Mouse (Mus musculus) forebrain, postnatal 0 days (tissue): ENCODE measurements around the gene Reep3. TPM values are rescaled to one million over a fixed set of nuclear protein-coding genes. Genes with fewer than 3 reads are reported as not detected.

Source experiments
- ATAC-seq: fragments of 200-750 bp; cut with Nextera tagmentation; 2 replicates; pipeline ENCODE4 v1.8.0; 2017; ENCODE audit warnings: mild to moderate bottlenecking, moderate library complexity
- DNase-seq: peaks from one replicate; pipeline ENCODE4 v3.0.0-alpha.2; 2015
- H3K27ac ChIP-seq: fragments of 300-500 bp; sonication (generic); 2 replicates; pipeline ENCODE4 v1.5.1; 2014; ENCODE audit warnings: low read depth, mild to moderate bottlenecking, antibody characterized with exemption, low read length, moderate library complexity, mixed read lengths
- H3K27me3 ChIP-seq: fragments of 300-500 bp; sonication (generic); 2 replicates; pipeline ENCODE4 v1.6.1; 2014; ENCODE audit warnings: mild to moderate bottlenecking, low read length, mixed read lengths; ENCODE audit not compliant: insufficient read depth
- H3K36me3 ChIP-seq: fragments of 300-500 bp; sonication (generic); 2 replicates; pipeline ENCODE4 v1.6.1; 2014; ENCODE audit warnings: mild to moderate bottlenecking, moderate library complexity; ENCODE audit not compliant: insufficient read depth
- H3K4me1 ChIP-seq: fragments of 300-500 bp; sonication (generic); 2 replicates; pipeline ENCODE4 v1.6.1; 2014; ENCODE audit warnings: antibody characterized with exemption; ENCODE audit not compliant: insufficient read depth
- H3K4me2 ChIP-seq: fragments of 300-500 bp; sonication (generic); 2 replicates; pipeline ENCODE4 v1.6.1; 2014; ENCODE audit warnings: low read depth, mild to moderate bottlenecking, moderate library complexity
- H3K4me3 ChIP-seq: fragments of 300-500 bp; sonication (generic); 2 replicates; pipeline ENCODE4 v1.5.1; 2014; ENCODE audit warnings: low read depth, low read length, mixed read lengths
- H3K9ac ChIP-seq: fragments of 300-500 bp; sonication (generic); 2 replicates; pipeline ENCODE4 v1.6.1; 2014; ENCODE audit warnings: mild to moderate bottlenecking
- H3K9me3 ChIP-seq: fragments of 300-500 bp; sonication (generic); 2 replicates; pipeline ENCODE4 v1.6.1; 2016; ENCODE audit warnings: low read length
- CTCF ChIP-seq: sonication (generic); IDR thresholded peaks from 2 replicates; pipeline ENCODE4 v1.5.1; 2016; ENCODE audit warnings: antibody characterized with exemption, control low read depth, low read depth
- WGBS: fragments of 180-500 bp; shearing (Covaris S2); extraction: QIAGEN DNeasy Blood & Tissue Kit; methylation state at CpG from one replicate; pipeline ENCODE4 v1.1.7; 2014; 5-methylcytosine and 5-hydroxymethylcytosine counted together
- polyA plus RNA-seq: library from polyadenylated mRNA; unstranded; fragments of >200 nt; fragmentation: Nextera tagmentation; extraction: Ambion mirVana; gene quantifications from 2 replicates; pipeline ENCODE4 v1.2.1, GENCODE M21; 2015
- total RNA-seq: library from RNA; depleted of rRNA; stranded (reverse); fragments of >200 nt; gene quantifications from 2 replicates; pipeline ENCODE4 v1.2.3, GENCODE M21; 2014

The Reep3 gene
- total and polyA plus RNA-seq, 2 experiments from 2014 or later: 23.7 to 30.8 TPM

DNA sequence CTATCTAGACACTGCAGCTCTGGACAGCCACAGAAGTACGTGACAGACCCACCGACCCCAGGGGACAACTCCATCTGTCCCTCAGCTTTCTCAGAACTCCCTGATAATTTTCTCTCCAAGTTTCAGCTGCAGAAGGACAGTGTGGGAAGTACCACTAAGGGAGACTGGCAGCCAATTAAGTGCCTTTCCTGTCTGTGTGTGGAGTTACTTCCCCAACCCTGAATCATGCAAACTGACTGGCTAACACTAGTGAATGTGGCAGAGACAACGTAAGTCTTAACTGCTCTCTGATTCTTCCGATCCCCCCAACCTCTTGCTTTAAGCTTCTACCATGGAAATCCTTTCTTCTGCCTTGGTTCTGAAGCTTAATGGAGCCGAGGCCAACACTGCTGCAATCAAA is 60.6 kb downstream of the Reep3 start:
- Histone ChIP-seq H3K9ac (no peak overlapping the region), H3K27me3 (no peaks in the 10 kb centered on the region), H3K4me1 (no peaks in the 10 kb centered on the region), H3K4me2 (no peak overlapping the region), H3K9me3 (no peaks in the 10 kb centered on the region), H3K4me3 (no peak overlapping the region), H3K36me3 (no peaks in the 10 kb centered on the region), H3K27ac (no peak overlapping the region)
- DNase-seq: no peak
- WGBS: 84% methylated on average over 5 of the region's 5 CpGs
- no peak for ATAC-seq
- TF ChIP-seq CTCF: no peak

DNA sequence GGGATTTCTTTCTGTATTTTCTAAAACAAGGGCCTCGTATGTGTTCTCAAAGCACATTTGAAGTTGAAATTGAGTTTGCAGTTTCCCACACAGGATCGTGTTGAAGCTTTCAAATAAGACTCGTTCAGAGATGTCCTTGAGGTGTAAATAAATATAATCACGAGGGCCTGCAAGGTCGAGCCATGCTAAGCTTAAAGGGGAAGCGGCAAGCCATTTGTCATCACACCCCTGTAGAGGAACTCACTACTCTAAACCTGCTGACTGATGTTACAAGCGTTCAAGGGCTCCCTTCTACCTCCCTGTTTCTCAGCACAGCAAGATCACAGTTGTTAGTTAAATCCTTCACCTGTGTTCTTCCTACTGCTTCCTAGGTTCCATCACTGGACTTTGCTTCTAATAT is 65.6 kb downstream of the Reep3 start:
- Histone ChIP-seq H3K9me3 (no peaks in the 10 kb centered on the region), H3K9ac (no peak overlapping the region), H3K4me3 (no peak overlapping the region), H3K27ac (no peak overlapping the region), H3K4me1 (0 out of 2 replicates have a peak, but pooled peaks cover 2% of the 10 kb centered on the region), H3K4me2 (no peak overlapping the region), H3K36me3 (no peaks in the 10 kb centered on the region), H3K27me3 (no peaks in the 10 kb centered on the region)
- no peak for TF ChIP-seq CTCF
- 84% methylated on average over 7 of the region's 7 CpGs for WGBS
- DNase-seq: no peak
- no peak for ATAC-seq

DNA sequence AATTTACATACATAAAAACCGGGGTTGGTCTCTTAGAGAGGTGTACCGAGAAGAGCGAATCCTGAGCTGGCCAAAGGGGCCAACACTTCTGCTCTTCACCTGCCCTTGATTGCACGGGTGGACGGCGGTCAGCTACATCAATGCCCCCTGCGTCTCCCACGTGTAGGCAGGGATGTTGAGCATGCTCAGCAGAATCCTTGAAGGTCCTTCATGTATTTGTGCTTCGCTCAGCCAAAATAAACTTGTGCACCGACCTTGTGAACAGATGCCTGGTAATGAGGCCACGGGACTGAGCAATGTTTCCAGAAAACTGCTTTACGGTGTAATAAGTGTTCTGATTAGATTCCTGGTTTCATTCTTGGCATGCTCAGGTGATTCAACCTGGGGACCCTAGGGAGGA is 67.4 kb downstream of the Reep3 start:
- DNase-seq: no peak
- TF ChIP-seq CTCF: no peak
- WGBS: 72% methylated on average over 12 of the region's 12 CpGs
- ATAC-seq: no peak
- Histone ChIP-seq H3K36me3 (no peaks in the 10 kb centered on the region), H3K4me1 (0 out of 2 replicates have a peak, but pooled peaks cover 7% of the 10 kb centered on the region), H3K27me3 (no peaks in the 10 kb centered on the region), H3K9ac (no peak overlapping the region), H3K4me2 (no peak overlapping the region), H3K27ac (no peak overlapping the region), H3K9me3 (no peaks in the 10 kb centered on the region), H3K4me3 (no peak overlapping the region)

DNA sequence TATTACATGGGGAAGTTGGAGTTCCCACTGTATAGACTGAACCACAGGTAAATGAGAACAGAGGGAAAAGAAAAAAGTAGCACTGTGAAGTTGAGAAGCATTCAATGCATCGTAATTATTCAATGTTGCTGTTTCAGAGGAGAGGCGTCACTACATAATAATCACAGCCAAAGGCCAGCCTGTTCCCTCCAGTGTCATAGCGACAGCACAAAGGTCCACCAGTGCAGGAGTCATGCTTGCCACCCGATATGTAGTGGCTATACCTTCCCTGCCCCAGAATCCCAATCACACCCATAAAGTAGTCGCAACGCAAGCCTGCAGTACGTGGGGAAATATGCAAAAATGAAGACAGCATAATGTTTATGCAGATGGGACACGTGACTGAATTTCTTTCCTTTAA is 70.4 kb downstream of the Reep3 start:
- no peak overlapping the region for H3K4me2 ChIP-seq
- 0 out of 2 replicates have a peak, but pooled peaks cover 7% of the 10 kb centered on the region for H3K4me1 ChIP-seq
- ATAC-seq (no peak), DNase-seq (no peak)
- H3K9ac ChIP-seq: no peak overlapping the region
- TF ChIP-seq CTCF: no peak
- no peaks in the 10 kb centered on the region for H3K36me3 ChIP-seq
- H3K9me3 ChIP-seq: no peaks in the 10 kb centered on the region
- no peaks in the 10 kb centered on the region for H3K27me3 ChIP-seq
- H3K27ac ChIP-seq: 0 out of 2 replicates have a peak overlapping the region, but pooled peaks have one; percentile 5
- WGBS: 30% methylated on average over 8 of the region's 8 CpGs
- no peak overlapping the region for H3K4me3 ChIP-seq

DNA sequence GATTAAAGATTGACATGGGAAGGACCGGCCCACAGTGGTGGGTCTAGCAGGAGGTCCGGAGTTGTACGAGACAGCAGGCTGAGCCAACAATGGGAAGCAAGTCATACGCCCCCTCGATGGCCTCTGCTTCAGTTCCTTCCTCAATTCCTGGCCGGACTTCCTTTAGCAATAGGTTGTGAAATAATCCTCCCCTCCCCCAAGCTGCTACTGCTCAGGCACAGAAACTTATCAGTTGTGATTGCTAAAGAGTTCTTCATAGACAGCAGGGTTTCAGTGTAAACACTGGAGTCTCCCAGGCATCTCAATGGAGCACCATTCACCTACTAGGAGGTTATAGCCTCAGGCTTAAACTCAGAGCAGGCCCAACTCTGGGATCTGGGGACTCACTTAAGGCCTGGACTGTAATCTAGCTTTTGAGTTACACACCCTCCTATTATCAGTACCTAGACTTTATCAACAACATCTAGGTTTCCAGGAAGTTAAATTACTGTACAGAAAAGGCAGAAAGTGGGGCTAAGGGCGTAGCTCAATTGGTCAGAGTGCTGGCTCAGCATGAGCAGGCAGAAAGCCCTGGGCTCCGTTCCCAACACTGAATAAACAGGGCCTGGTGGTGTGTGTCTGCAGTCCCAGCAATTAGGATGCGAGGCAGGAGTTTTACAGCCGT is 71.0 kb downstream of the Reep3 start:
- Histone ChIP-seq H3K4me2 (no peak overlapping the region), H3K4me3 (no peak overlapping the region), H3K36me3 (no peaks in the 10 kb centered on the region), H3K9me3 (no peaks in the 10 kb centered on the region), H3K27ac (peak overlapping the region; percentile 40; the same call in 1 of the 2 replicates), H3K9ac (no peak overlapping the region), H3K4me1 (0 out of 2 replicates have a peak, but pooled peaks cover 7% of the 10 kb centered on the region), H3K27me3 (no peaks in the 10 kb centered on the region)
- WGBS: 35% methylated on average over 10 of the region's 10 CpGs
- DNase-seq (peak; percentile 68), ATAC-seq (peak; percentile 82)
- no peak for TF ChIP-seq CTCF

DNA sequence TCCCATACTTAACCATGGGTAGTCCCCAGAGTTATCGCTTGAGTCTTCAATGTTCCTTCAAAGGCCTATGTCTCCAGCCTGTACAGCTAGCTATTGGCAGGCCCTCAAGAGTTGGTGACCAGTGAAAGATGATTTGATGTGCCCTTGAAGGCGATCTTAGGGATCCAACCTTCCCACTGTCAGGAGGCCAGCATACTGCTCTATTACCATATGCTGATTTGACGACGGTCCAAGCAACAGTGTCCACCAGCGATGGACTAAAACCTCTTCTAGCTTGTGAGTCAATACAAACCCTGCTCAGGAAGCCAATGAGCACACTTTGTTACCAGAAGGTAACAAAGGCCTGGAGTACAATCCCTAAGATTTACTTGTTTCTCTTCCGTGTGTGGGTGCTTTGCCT is 72.4 kb downstream of the Reep3 start:
- no peak for TF ChIP-seq CTCF

DNA sequence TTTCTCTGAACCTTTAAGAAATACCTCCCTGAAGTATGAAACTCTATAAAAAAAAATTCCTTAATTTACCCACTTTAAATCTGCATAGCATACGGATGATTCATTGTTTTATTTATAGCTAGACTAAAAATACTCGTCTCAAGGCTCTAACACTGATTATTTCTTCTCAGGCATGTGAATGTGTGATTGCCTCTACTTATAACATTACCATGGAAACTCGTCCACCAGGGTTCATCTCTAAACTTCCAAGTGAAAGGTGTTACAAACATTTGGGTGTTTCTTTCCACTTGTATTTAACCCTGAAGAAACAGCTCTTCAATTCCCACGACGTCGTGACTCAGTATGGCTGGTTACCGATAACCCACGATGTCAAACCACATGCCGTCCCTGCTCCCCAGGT is 73.7 kb downstream of the Reep3 start:
- Histone ChIP-seq H3K4me2 (no peak overlapping the region), H3K4me1 (0 out of 2 replicates have a peak, but pooled peaks cover 7% of the 10 kb centered on the region), H3K27me3 (no peaks in the 10 kb centered on the region), H3K9ac (no peak overlapping the region), H3K9me3 (no peaks in the 10 kb centered on the region), H3K4me3 (no peak overlapping the region), H3K36me3 (no peaks in the 10 kb centered on the region), H3K27ac (0 out of 2 replicates have a peak overlapping the region, but pooled peaks have one; percentile 29)
- peak; percentile 78 for ATAC-seq
- no peak for TF ChIP-seq CTCF
- peak; percentile 35 for DNase-seq
- 73% methylated on average over 9 of the region's 9 CpGs for WGBS

More for the DNA sequence above, 72.4 kb downstream of the Reep3 start:
- Histone ChIP-seq H3K4me1 (0 out of 2 replicates have a peak, but pooled peaks cover 7% of the 10 kb centered on the region), H3K4me3 (no peak overlapping the region), H3K27me3 (no peaks in the 10 kb centered on the region), H3K9ac (no peak overlapping the region), H3K36me3 (no peaks in the 10 kb centered on the region), H3K9me3 (no peaks in the 10 kb centered on the region), H3K27ac (no peak overlapping the region), H3K4me2 (no peak overlapping the region)
- no peak for ATAC-seq
- DNase-seq: no peak
- 95% methylated on average over 6 of the region's 6 CpGs for WGBS
